Mouse (Mus musculus) lung, adult 2 months (tissue): Measurements from ENCODE around the gene Srprb. TPM values are rescaled to one million over a fixed set of nuclear protein-coding genes. Genes with fewer than 3 reads are reported as not detected.

Source experiments
- DNase-seq: peaks from one replicate; pipeline ENCODE4 v3.0.0; 2022
- H3K4me1 ChIP-seq: fragments of 200-500 bp; 2 replicates; pipeline ENCODE4 v1.6.1; 2011; ENCODE audit warnings: low read length; ENCODE audit not compliant: control insufficient read depth, insufficient read depth
- H3K4me3 ChIP-seq: fragments of 200-500 bp; replicated peaks from 2 replicates; pipeline ENCODE3; 2011; ENCODE audit warnings: low read depth, mild to moderate bottlenecking, control low read depth, low read length; ENCODE audit errors: extremely low read depth
- CTCF ChIP-seq: fragments of 200-500 bp; IDR thresholded peaks from 2 replicates; pipeline ENCODE4 v1.5.1; 2011; ENCODE audit warnings: mild to moderate bottlenecking, low read length, control low read depth; ENCODE audit not compliant: insufficient read depth
- POLR2A ChIP-seq: fragments of 200-500 bp; IDR thresholded peaks from 2 replicates; pipeline ENCODE4 v1.6.1; 2011; ENCODE audit warnings: low read depth, mild to moderate bottlenecking, control low read depth, low read length, borderline replicate concordance; ENCODE audit errors: extremely low read depth
- WGBS: fragments of 180-500 bp; shearing (Covaris S2); methylation state at CpG from one replicate; pipeline ENCODE4 v1.1.7; 2018; 5-methylcytosine and 5-hydroxymethylcytosine counted together
- polyA plus RNA-seq: library from polyadenylated mRNA; depleted of rRNA; stranded (reverse); fragments of >200 nt; gene quantifications from 2 replicates; pipeline ENCODE4 v1.2.3, GENCODE M21; 2012; rRNA removed

Srprb gene
- polyA plus RNA-seq, 1 experiment, result 52.5 TPM

DNA sequence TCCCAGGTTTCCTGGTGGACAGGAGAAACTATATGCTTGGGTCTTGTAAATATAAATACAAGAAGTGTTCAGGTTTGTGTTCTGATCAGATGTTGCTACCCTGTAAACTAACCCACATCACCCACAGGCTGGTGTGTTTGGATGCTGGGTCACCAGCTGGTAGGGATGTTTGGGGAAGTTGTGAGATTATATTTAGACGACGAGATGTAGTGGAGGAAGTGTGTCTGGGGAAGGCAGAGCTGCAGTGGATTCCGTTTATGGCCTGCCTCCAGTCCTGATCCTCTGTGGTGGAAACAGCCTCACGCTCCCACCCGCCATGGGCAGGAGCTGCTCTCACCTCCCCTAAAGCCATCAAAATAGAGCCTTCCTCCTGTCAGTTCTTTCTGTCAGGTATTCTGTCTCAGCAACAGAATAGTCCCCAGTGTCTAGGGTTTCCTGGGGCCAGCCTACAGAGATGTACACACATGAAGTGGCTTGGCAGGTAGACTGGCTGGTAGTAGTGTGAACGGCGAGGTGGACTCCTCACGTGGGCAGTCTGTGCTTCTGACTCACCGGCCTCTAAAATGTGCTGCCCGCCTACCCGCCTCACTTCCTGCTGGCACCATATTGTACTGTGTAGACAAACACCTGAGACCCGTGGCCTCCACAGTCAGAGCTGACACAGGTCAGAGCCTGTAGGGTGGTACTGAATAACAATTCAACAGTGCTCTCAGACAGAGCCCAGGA is 52.7 kb downstream of the Srprb start:
- no peak for DNase-seq
- Histone ChIP-seq H3K4me3 (no peak overlapping the region), H3K4me1 (no peaks in the 10 kb centered on the region)
- TF ChIP-seq CTCF, result no peak
- TF ChIP-seq POLR2A, result no peak
- WGBS, result 69% methylated on average over 12 of the region's 12 CpGs

GRCm38 (mm10) chr9:103147103-103147502 is 54.8 kb downstream of the Srprb start:
- TF ChIP-seq CTCF, result no peak
- no peak for TF ChIP-seq POLR2A
- no peak for DNase-seq
- 71% methylated on average over 13 of the region's 13 CpGs for WGBS
- Histone ChIP-seq H3K4me1 (no peaks in the 10 kb centered on the region), H3K4me3 (no peak overlapping the region)

DNA sequence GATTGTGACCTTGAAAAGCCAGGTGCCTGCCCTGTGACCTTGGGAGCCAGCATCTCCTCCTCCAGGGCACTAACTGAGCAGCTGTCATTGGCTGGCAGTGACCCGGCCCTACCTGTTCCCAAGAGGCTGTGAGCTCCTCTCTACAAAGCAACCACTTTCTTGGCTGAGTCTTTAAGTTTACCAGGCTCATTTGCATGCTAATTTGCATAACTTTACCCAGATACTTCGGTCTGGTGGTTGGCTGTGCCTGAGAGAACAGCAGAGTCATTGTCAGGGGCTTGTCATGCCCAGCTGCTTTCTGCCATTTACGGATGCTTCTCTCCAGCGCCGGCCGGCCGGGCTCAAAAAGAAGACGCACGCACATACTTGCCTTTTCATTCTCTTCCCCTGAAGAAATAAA is 55.2 kb downstream of the Srprb start:
- 53% methylated on average over 9 of the region's 9 CpGs for WGBS
- Histone ChIP-seq H3K4me3 (no peak overlapping the region), H3K4me1 (no peaks in the 10 kb centered on the region)
- no peak for DNase-seq
- no peak for TF ChIP-seq CTCF
- no peak for TF ChIP-seq POLR2A

DNA sequence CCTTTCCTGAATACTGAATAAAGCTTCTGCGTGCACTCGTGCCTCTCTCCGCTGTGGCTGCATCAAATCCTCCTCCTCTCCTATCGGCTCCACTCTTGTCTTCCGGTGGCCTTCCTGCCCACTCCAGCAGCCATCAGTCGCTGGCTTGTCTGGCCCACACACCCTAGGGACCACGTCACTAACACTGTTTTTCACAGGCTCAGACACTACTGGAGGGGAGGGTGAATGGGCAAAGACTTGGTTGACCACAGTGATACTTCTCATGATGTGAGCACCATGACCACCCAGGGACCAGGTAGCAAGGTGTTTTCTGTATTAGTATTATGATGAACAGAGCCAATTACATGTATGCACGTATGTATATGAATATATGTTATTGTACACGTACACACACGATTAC is 55.7 kb downstream of the Srprb start:
- no peak for TF ChIP-seq CTCF
- TF ChIP-seq POLR2A, result no peak
- H3K4me3 ChIP-seq, result no peak overlapping the region
- no peaks in the 10 kb centered on the region for H3K4me1 ChIP-seq
- WGBS, result 87% methylated on average over 10 of the region's 10 CpGs
- DNase-seq, result no peak

DNA sequence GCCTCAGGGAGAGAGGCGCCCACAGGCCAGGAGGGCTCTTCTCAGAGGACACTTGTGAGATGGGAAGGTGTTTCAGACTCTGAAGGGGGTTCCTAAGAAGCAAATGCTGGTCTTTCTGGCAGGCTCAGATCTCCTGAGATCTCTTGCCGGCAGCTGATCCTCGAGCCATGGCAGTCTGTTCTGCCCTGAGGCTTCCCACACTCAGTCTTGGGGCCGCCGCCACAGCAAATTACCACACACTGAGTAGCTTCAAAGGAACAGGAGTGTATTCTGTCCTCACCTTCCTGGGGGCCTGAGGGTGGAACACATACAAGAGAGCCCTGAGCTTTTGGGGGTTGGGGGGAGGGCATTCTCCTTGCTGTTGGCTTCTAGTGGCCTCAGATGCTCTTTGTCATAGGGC is 56.6 kb downstream of the Srprb start:
- TF ChIP-seq POLR2A, result no peak
- TF ChIP-seq CTCF, result no peak
- Histone ChIP-seq H3K4me1 (no peaks in the 10 kb centered on the region), H3K4me3 (no peak overlapping the region)
- no peak for DNase-seq
- WGBS, result 76% methylated on average over 5 of the region's 5 CpGs

GRCm38 (mm10) chr9:103143881-103144280 is 58.1 kb downstream of the Srprb start:
- DNase-seq, result no peak
- 51% methylated on average over 4 of the region's 4 CpGs for WGBS
- TF ChIP-seq CTCF (no peak), POLR2A (no peak)
- Histone ChIP-seq H3K4me3 (no peak overlapping the region), H3K4me1 (no peaks in the 10 kb centered on the region)

- Histone ChIP-seq H3K4me1 (no peaks in the 10 kb centered on the region), H3K4me3 (no peak overlapping the region)
- no peak for DNase-seq
- TF ChIP-seq CTCF (no peak), POLR2A (no peak)
- WGBS, result 92% methylated on average over 7 of the region's 7 CpGs
Measured at GRCm38 (mm10) chr9:103141266-103141665, 60.7 kb downstream of the Srprb start.

- no peak for TF ChIP-seq POLR2A
- Histone ChIP-seq H3K4me3 (no peak overlapping the region), H3K4me1 (no peaks in the 10 kb centered on the region)
- DNase-seq, result no peak
- WGBS, result 80% methylated on average over 6 of the region's 6 CpGs
Measured at GRCm38 (mm10) chr9:103140384-103140783, 61.6 kb downstream of the Srprb start.

DNA sequence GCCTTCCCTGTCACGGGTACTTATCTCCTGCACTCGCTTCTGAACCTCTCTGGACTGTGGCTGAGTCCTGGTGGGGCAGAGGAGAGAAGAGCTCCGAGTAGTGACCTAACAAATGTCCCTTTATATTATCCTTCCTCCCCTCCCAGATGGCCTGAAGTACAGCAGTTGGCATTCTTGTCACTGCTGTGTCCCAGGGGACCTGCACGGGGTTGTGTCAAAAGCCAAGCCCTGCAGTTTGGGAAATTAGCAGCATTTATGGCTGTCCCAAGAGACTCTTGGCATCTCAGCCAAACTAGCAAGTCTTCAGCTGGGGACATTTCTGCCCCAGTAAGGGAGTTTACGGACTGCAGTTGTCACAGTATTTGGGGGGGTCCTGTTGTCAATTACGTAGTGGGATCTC is 62.5 kb downstream of the Srprb start:
- Histone ChIP-seq H3K4me3 (no peak overlapping the region), H3K4me1 (no peaks in the 10 kb centered on the region)
- DNase-seq, result no peak
- TF ChIP-seq POLR2A (no peak), CTCF (no peak)
- 81% methylated on average over 6 of the region's 6 CpGs for WGBS

Other genes with a start within 250 kb of the Srprb start
- gene Slco2a1, start 213.4 kb downstream of the Srprb start, polyA plus RNA-seq, result 289 and 334 TPM in 2 replicates
- gene Rab6b, start 90.3 kb downstream of the Srprb start, polyA plus RNA-seq, result 10.6 and 21.3 TPM in 2 replicates
- gene Gm20425, start 28.2 kb upstream of the Srprb start, polyA plus RNA-seq, result 0.08 and 0.27 TPM in 2 replicates
- 569 and 855 TPM in 2 replicates for gene Trf, start 28.3 kb upstream of the Srprb start, polyA plus RNA-seq
- gene 1300017J02Rik, start 102.9 kb upstream of the Srprb start, polyA plus RNA-seq, result 0.07 and 0.26 TPM in 2 replicates
- 7.0 and 8.0 TPM in 2 replicates for gene Topbp1, start 103.1 kb upstream of the Srprb start, polyA plus RNA-seq
- 31.5 and 43.5 TPM in 2 replicates for gene Cdv3, start 163.7 kb upstream of the Srprb start, polyA plus RNA-seq